In genomic region chr13:15556646-15557098, GRCm38 (mm10) we compare ENCODE assay signal across 12 mouse cellular contexts.
DNase-seq lines count a peak whose midpoint lies in the region; ATAC-seq and TF ChIP-seq lines count a peak whose summit lies in the region.
"Had no signal": no experiment of that assay in that cellular context is flagged by ENCODE, and none has a peak within 500 bp of the region (broad histone marks: within the 10 kb centered on the region; RNA-seq: fewer than 3 reads in every experiment).

No protein-coding gene starts in this region.

- no peaks in the 10 kb centered on the region for H3K9me3 ChIP-seq in embryonic facial prominence, embryonic 10.5 days
- H3K9me3 ChIP-seq in midbrain, embryonic 14.5 days (ENCODE audit: control insufficient read depth, low read length), result no peaks in the 10 kb centered on the region
- H3K9me3 ChIP-seq: limb, embryonic 10.5 days had no signal

- peak; percentile 46 to 54; a peak in 2 of 4 replicates for ATAC-seq in hematopoietic stem cell, adult 5-6 weeks (replicated peaks in 1 of 2; ENCODE audit: insufficient read depth in 1 of 2, low FRiP score in 2 of 2, low TSS enrichment in 1 of 2, low read depth in 1 of 2, poor library complexity in 2 of 2, severe bottlenecking in 2 of 2)
- peak; percentile 62 for ATAC-seq in midbrain, embryonic 14.5 days (ENCODE audit: low FRiP score, low TSS enrichment)

- TF ChIP-seq CTCF in layer of hippocampus, adult 2 months (conservative IDR thresholded peaks at IDR 0.05), result peak; percentile 60
- no peak for TF ChIP-seq CTCF in cerebellum, adult 2 months (IDR thresholded peaks at IDR 0.05; ENCODE audit: borderline replicate concordance, insufficient read depth, low read depth, low read length)

- H3K4me2 ChIP-seq in midbrain, embryonic 14.5 days (ENCODE audit: low read length), result no peak overlapping the region

- no peak for TF ChIP-seq POLR2A in cerebellum, adult 2 months (IDR thresholded peaks at IDR 0.05; ENCODE audit: borderline replicate concordance, insufficient read depth, low read length)

- H3K27me3 ChIP-seq in embryonic facial prominence, embryonic 10.5 days (replicated peaks; ENCODE audit: low read depth, poor library complexity, severe bottlenecking), result no peaks in the 10 kb centered on the region
- no peaks in the 10 kb centered on the region for H3K27me3 ChIP-seq in midbrain, embryonic 14.5 days (ENCODE audit: control insufficient read depth, insufficient read depth, low read length)
- H3K27me3 ChIP-seq in cerebellum, adult 2 months (ENCODE audit: control insufficient read depth, insufficient read depth, low read length), result no peaks in the 10 kb centered on the region

- WGBS in embryonic facial prominence, embryonic 10.5 days, result 29% methylated on average over 2 of the region's 2 CpGs
- 2% methylated on average over 2 of the region's 2 CpGs for WGBS in midbrain, embryonic 14.5 days
- 24% methylated on average over 2 of the region's 2 CpGs for WGBS in cerebellum, adult 2 months

- H3K4me3 ChIP-seq in layer of hippocampus, adult 2 months, result no peak overlapping the region
- no peak overlapping the region for H3K4me3 ChIP-seq in embryonic facial prominence, embryonic 10.5 days
- no peak overlapping the region for H3K4me3 ChIP-seq in midbrain, embryonic 14.5 days (replicated peaks; ENCODE audit: low read depth, low read length)
- no peak overlapping the region for H3K4me3 ChIP-seq in cerebellum, adult 2 months (replicated peaks; ENCODE audit: insufficient read depth, low read depth, low read length)
- H3K4me3 ChIP-seq: limb, embryonic 10.5 days had no signal

- H3K36me3 ChIP-seq in embryonic facial prominence, embryonic 10.5 days (replicated peaks), result peaks cover 7% of the 10 kb centered on the region; the same call in 1 of the 2 replicates
- H3K36me3 ChIP-seq in midbrain, embryonic 14.5 days (ENCODE audit: control insufficient read depth, insufficient read depth, low read length), result no peaks in the 10 kb centered on the region

- peaks cover 58% of the 10 kb centered on the region for H3K4me1 ChIP-seq in embryonic facial prominence, embryonic 10.5 days
- H3K4me1 ChIP-seq in midbrain, embryonic 14.5 days (ENCODE audit: control insufficient read depth, insufficient read depth, low read length), result peaks cover 15% of the 10 kb centered on the region; the same call in 1 of the 2 replicates
- no peaks in the 10 kb centered on the region; the same call in 1 of the 2 replicates for H3K4me1 ChIP-seq in cerebellum, adult 2 months (ENCODE audit: control insufficient read depth, insufficient read depth, low read length)

- H3K9ac ChIP-seq in midbrain, embryonic 14.5 days (replicated peaks; ENCODE audit: low read length), result no peak overlapping the region

- peak in 1 of 2 experiments; percentile 51 for DNase-seq in layer of hippocampus, adult 2 months (ENCODE audit: low spot score in 2 of 2)
- no peak for DNase-seq in layer of hippocampus, postnatal 36 days
- no peak for DNase-seq in embryonic facial prominence, embryonic 10.5 days (ENCODE audit: low spot score)
- peak; percentile 55 for DNase-seq in midbrain, embryonic 14.5 days
- no peak for DNase-seq in cerebellum, adult 9-10 months
- DNase-seq in cerebellum, adult 2 months, result no peak
- no peak for DNase-seq in left cerebral cortex, adult 11 months (ENCODE audit: low spot score)
- DNase-seq: adrenal gland, adult 8-10 months; heart, adult 18-20 months; kidney, adult 8-10 months had no signal

- H3K27ac ChIP-seq in layer of hippocampus, adult 2 months, result peak overlapping the region; percentile 67
- H3K27ac ChIP-seq in embryonic facial prominence, embryonic 10.5 days (replicated peaks), result peak overlapping the region; percentile 44; the same call in 1 of the 2 replicates
- H3K27ac ChIP-seq in midbrain, embryonic 14.5 days (replicated peaks; ENCODE audit: low read depth, low read length), result peak overlapping the region; percentile 26; the same call in 1 of the 2 replicates
- H3K27ac ChIP-seq in cerebellum, adult 2 months (ENCODE audit: insufficient read depth, low read length), result no peak overlapping the region
- H3K27ac ChIP-seq: limb, embryonic 10.5 days had no signal
